Mouse (Mus musculus): ENCODE results near the gene Pde1c. TPM values are rescaled to one million over a fixed set of nuclear protein-coding genes. Genes with fewer than 3 reads are reported as not detected.
"Not testable (repeated sequence)": the region's sequence is repeated elsewhere in the genome, so short reads cannot be mapped to it uniquely, and the experiment has no call there.

The Pde1c gene
- polyA plus RNA-seq (2011; ENCODE audit: insufficient read depth, insufficient read length, low replicate concordance, missing spikeins) = 0.25 and 1.5 TPM in 2 replicates

GRCm38 (mm10) chr6:56568470-56569372 lies at the start of gene Pde1c:
TSS of gene Pde1c (minus strand) at chr6:56569103.
- TF ChIP-seq CTCF (IDR thresholded peaks at IDR 0.05; ENCODE audit: control insufficient read depth, insufficient read depth, low read length) = no peak
- no peak for TF ChIP-seq POLR2A (IDR thresholded peaks at IDR 0.05; ENCODE audit: borderline replicate concordance, control insufficient read depth, low read depth, low read length)
- WGBS = under 1% methylated on average over 48 of the region's 48 CpGs

GRCm38 (mm10) chr6:56616982-56617613 lies 48.2 kb upstream of the Pde1c start:
- Histone ChIP-seq H3K4me1 (ENCODE audit: control insufficient read depth, insufficient read depth, low read length) (no peaks in the 10 kb centered on the region), H3K27ac (ENCODE audit: control insufficient read depth, insufficient read depth, low read depth, low read length, poor library complexity) (no peak overlapping the region), H3K4me3 (replicated peaks; ENCODE audit: control insufficient read depth, low read depth, low read length) (no peak overlapping the region)
- TF ChIP-seq POLR2A (IDR thresholded peaks at IDR 0.05; ENCODE audit: borderline replicate concordance, control insufficient read depth, low read depth, low read length) (no peak), CTCF (IDR thresholded peaks at IDR 0.05; ENCODE audit: control insufficient read depth, insufficient read depth, low read length) (no peak)
- 4% methylated on average over 7 of the region's 7 CpGs for WGBS

More at GRCm38 (mm10) chr6:56568470-56569372, at the start of gene Pde1c:
- Histone ChIP-seq H3K4me1 (ENCODE audit: control insufficient read depth, insufficient read depth, low read length) (no peaks in the 10 kb centered on the region), H3K27ac (ENCODE audit: control insufficient read depth, insufficient read depth, low read depth, low read length, poor library complexity) (no peak within 1 kb of the TSS), H3K4me3 (replicated peaks; ENCODE audit: control insufficient read depth, low read depth, low read length) (peak within 1 kb of the TSS; percentile 54)

GRCm38 (mm10) chr6:56616228-56616981 lies 47.5 kb upstream of the Pde1c start:
- Histone ChIP-seq H3K27ac (ENCODE audit: control insufficient read depth, insufficient read depth, low read depth, low read length, poor library complexity) (no peak overlapping the region), H3K4me1 (ENCODE audit: control insufficient read depth, insufficient read depth, low read length) (no peaks in the 10 kb centered on the region), H3K4me3 (replicated peaks; ENCODE audit: control insufficient read depth, low read depth, low read length) (no peak overlapping the region)
- TF ChIP-seq POLR2A (IDR thresholded peaks at IDR 0.05; ENCODE audit: borderline replicate concordance, control insufficient read depth, low read depth, low read length) = no peak
- TF ChIP-seq CTCF (IDR thresholded peaks at IDR 0.05; ENCODE audit: control insufficient read depth, insufficient read depth, low read length) = no peak
- 47% methylated on average over 10 of the region's 10 CpGs for WGBS

- not testable (repeated sequence) for H3K27ac ChIP-seq (ENCODE audit: control insufficient read depth, insufficient read depth, low read depth, low read length, poor library complexity)
- 61% methylated on average over 1 of the region's 1 CpGs for WGBS
These were observed 40.6 kb upstream of the Pde1c start for GRCm38 (mm10) chr6:56609529-56609928.

GRCm38 (mm10) chr6:56608277-56608676 lies 39.4 kb upstream of the Pde1c start:
- Histone ChIP-seq H3K27ac (ENCODE audit: control insufficient read depth, insufficient read depth, low read depth, low read length, poor library complexity) (no peak overlapping the region), H3K4me1 (ENCODE audit: control insufficient read depth, insufficient read depth, low read length) (no peaks in the 10 kb centered on the region), H3K4me3 (replicated peaks; ENCODE audit: control insufficient read depth, low read depth, low read length) (no peak overlapping the region)
- TF ChIP-seq CTCF (IDR thresholded peaks at IDR 0.05; ENCODE audit: control insufficient read depth, insufficient read depth, low read length) (peak; percentile 52), POLR2A (IDR thresholded peaks at IDR 0.05; ENCODE audit: borderline replicate concordance, control insufficient read depth, low read depth, low read length) (no peak)
- 7% methylated on average over 4 of the region's 4 CpGs for WGBS

More at GRCm38 (mm10) chr6:56609529-56609928, 40.6 kb upstream of the Pde1c start:
- not testable (repeated sequence) for H3K4me3 ChIP-seq (replicated peaks; ENCODE audit: control insufficient read depth, low read depth, low read length); H3K4me1 ChIP-seq (ENCODE audit: control insufficient read depth, insufficient read depth, low read length)

- no peak overlapping the region for H3K27ac ChIP-seq (ENCODE audit: control insufficient read depth, insufficient read depth, low read depth, low read length, poor library complexity)
- TF ChIP-seq POLR2A (IDR thresholded peaks at IDR 0.05; ENCODE audit: borderline replicate concordance, control insufficient read depth, low read depth, low read length) = no peak
- TF ChIP-seq CTCF (IDR thresholded peaks at IDR 0.05; ENCODE audit: control insufficient read depth, insufficient read depth, low read length) = no peak
- no peaks in the 10 kb centered on the region for H3K4me1 ChIP-seq (ENCODE audit: control insufficient read depth, insufficient read depth, low read length)
- WGBS = 33% methylated on average over 1 of the region's 1 CpGs
- H3K4me3 ChIP-seq (replicated peaks; ENCODE audit: control insufficient read depth, low read depth, low read length) = no peak overlapping the region
These were observed 10.7 kb upstream of the Pde1c start for GRCm38 (mm10) chr6:56579568-56579967.

GRCm38 (mm10) chr6:56560891-56561290 lies 8.0 kb downstream of the Pde1c start:
- H3K4me3 ChIP-seq (replicated peaks; ENCODE audit: control insufficient read depth, low read depth, low read length) = no peak overlapping the region
- WGBS = 63% methylated on average over 2 of the region's 2 CpGs
- TF ChIP-seq CTCF (IDR thresholded peaks at IDR 0.05; ENCODE audit: control insufficient read depth, insufficient read depth, low read length) (no peak), POLR2A (IDR thresholded peaks at IDR 0.05; ENCODE audit: borderline replicate concordance, control insufficient read depth, low read depth, low read length) (no peak)
- H3K27ac ChIP-seq (ENCODE audit: control insufficient read depth, insufficient read depth, low read depth, low read length, poor library complexity) = no peak overlapping the region
- H3K4me1 ChIP-seq (ENCODE audit: control insufficient read depth, insufficient read depth, low read length) = no peaks in the 10 kb centered on the region

- no peaks in the 10 kb centered on the region for H3K4me1 ChIP-seq (ENCODE audit: control insufficient read depth, insufficient read depth, low read length)
- no peak overlapping the region for H3K4me3 ChIP-seq (replicated peaks; ENCODE audit: control insufficient read depth, low read depth, low read length)
- TF ChIP-seq CTCF (IDR thresholded peaks at IDR 0.05; ENCODE audit: control insufficient read depth, insufficient read depth, low read length) = no peak
- no peak for TF ChIP-seq POLR2A (IDR thresholded peaks at IDR 0.05; ENCODE audit: borderline replicate concordance, control insufficient read depth, low read depth, low read length)
- WGBS = 84% methylated on average over 2 of the region's 2 CpGs
- H3K27ac ChIP-seq (ENCODE audit: control insufficient read depth, insufficient read depth, low read depth, low read length, poor library complexity) = no peak overlapping the region
These were observed 8.4 kb downstream of the Pde1c start for GRCm38 (mm10) chr6:56560474-56560888.
